Mouse (Mus musculus): Measurements from ENCODE around the gene Cyp2ab1. TPM values are rescaled to one million over a fixed set of nuclear protein-coding genes. Genes with fewer than 3 reads are reported as not detected.
"Not testable (repeated sequence)": the region's sequence is repeated elsewhere in the genome, so short reads cannot be mapped to it uniquely, and the experiment has no call there.

The Cyp2ab1 gene
- total and polyA plus RNA-seq, 3 experiments = not detected

DNA sequence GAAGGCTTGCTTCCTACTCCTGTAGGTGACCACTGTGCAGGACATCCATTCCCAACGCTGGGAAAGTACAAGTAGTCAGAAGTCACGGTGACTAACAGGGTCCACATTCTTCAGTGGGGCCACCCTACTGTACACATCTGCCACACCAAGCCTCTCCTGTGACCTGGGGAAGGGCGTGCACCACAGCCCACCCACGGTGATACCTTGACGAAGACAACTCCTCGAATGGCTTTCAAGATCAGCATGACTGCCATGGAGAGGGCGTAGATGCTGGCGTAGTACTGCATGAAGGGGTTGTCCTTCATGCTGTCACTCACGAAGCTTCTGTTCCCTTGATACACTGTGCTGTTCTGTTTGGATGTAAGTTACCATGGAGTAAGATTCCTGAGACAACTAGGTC lies 43.0 kb upstream of the Cyp2ab1 start:
- Histone ChIP-seq H3K36me3 (ENCODE audit: control insufficient read depth in 1 of 2, insufficient read depth in 2 of 2, low read length in 2 of 2) (peaks cover 0 to 3% of the 10 kb centered on the region in 2 experiments; a peak in 1 of 4 replicates), H3K27ac (ENCODE audit: control insufficient read depth, low read depth, low read length) (no peak overlapping the region), H3K4me3 (ENCODE audit: control insufficient read depth in 1 of 2, insufficient read depth in 1 of 2, low read depth in 2 of 2, low read length in 2 of 2) (no peak overlapping the region), H3K9me3 (replicated peaks; ENCODE audit: insufficient read depth, low read length) (no peaks in the 10 kb centered on the region), H3K27me3 (ENCODE audit: control insufficient read depth in 1 of 2, insufficient read depth in 2 of 2, low read length in 2 of 2) (no peaks in the 10 kb centered on the region), H3K9ac (ENCODE audit: control insufficient read depth, low read depth, low read length, poor library complexity, severe bottlenecking) (no peak overlapping the region), H3K4me1 (ENCODE audit: control insufficient read depth in 1 of 2, insufficient read depth in 2 of 2, low read length in 2 of 2) (0 out of 4 replicates have a peak, but pooled peaks cover 0 to 3% of the 10 kb centered on the region in 2 experiments), H3K79me2 (ENCODE audit: control insufficient read depth, insufficient read depth, low read length, poor library complexity) (no peaks in the 10 kb centered on the region)
- DNase-seq (ENCODE audit: low read depth, low spot score) = no peak
- TF ChIP-seq MYB (IDR thresholded peaks at IDR 0.05; ENCODE audit: low read depth, low read length) = no peak
- no peak for TF ChIP-seq JUND (IDR thresholded peaks at IDR 0.05; ENCODE audit: low read depth, low read length)
- no peak for TF ChIP-seq ZKSCAN1 (IDR thresholded peaks at IDR 0.05; ENCODE audit: low read depth, low read length)
- TF ChIP-seq TBP (IDR thresholded peaks at IDR 0.05; ENCODE audit: low read depth, low read length) = no peak
- TF ChIP-seq NRF1 (IDR thresholded peaks at IDR 0.05; ENCODE audit: insufficient read depth, low read depth, low read length, poor library complexity, severe bottlenecking) = no peak
- no peak for TF ChIP-seq USF1 (IDR thresholded peaks at IDR 0.05; ENCODE audit: low read depth, low read length)
- no peak for TF ChIP-seq NELFE (IDR thresholded peaks at IDR 0.05; ENCODE audit: low read depth, low read length)
- TF ChIP-seq HCFC1 (IDR thresholded peaks at IDR 0.05; ENCODE audit: low read depth, low read length) = no peak
- no peak for TF ChIP-seq BHLHE40 (IDR thresholded peaks at IDR 0.05; ENCODE audit: borderline replicate concordance, low read depth, low read length)
- no peak for TF ChIP-seq ELF1 (IDR thresholded peaks at IDR 0.05; ENCODE audit: low read depth, low read length)
- no peak for TF ChIP-seq MYC (IDR thresholded peaks at IDR 0.05; ENCODE audit: low read depth, low read length)
- no peak for TF ChIP-seq MEF2A (IDR thresholded peaks at IDR 0.05; ENCODE audit: extremely low read depth, insufficient replicate concordance, low read depth, low read length, poor library complexity, severe bottlenecking)
- TF ChIP-seq POLR2A (IDR thresholded peaks at IDR 0.05; ENCODE audit: control insufficient read depth in 1 of 2, insufficient read depth in 1 of 2, low read depth in 1 of 2, low read length in 2 of 2, poor library complexity in 1 of 2) = no peak
- no peak for TF ChIP-seq ZC3H11A (IDR thresholded peaks at IDR 0.05; ENCODE audit: low read depth, low read length)
- no peak for TF ChIP-seq MXI1 (IDR thresholded peaks at IDR 0.05; ENCODE audit: low read depth, low read length)
- no peak for TF ChIP-seq E2F4 (IDR thresholded peaks at IDR 0.05; ENCODE audit: borderline replicate concordance, low read depth, low read length)

DNA sequence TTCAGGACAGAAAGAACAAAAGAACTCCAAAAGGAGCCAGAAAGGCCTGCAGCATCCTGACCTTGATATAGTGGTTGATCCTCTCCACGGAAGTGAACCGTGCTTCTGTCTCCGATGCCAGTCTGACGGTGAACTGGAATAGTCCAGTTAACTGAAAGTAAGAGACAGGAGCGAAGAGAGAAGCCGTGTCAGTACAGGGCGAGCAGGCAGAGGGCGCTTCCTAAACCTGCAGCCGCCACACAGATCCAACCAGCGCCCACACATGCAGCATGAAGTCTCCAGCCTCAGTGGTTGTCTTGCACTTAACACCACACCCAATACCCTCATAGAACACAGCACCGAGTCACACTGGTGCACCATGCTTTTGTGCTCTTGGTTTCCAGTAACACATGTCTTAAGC lies 36.9 kb upstream of the Cyp2ab1 start:
- H3K27ac ChIP-seq (ENCODE audit: control insufficient read depth, low read depth, low read length) = no peak overlapping the region
- DNase-seq (ENCODE audit: low read depth, low spot score) = no peak
- no peaks in the 10 kb centered on the region for H3K9me3 ChIP-seq (replicated peaks; ENCODE audit: insufficient read depth, low read length)
- TF ChIP-seq TCF12 (IDR thresholded peaks at IDR 0.05; ENCODE audit: low read depth, low read length) (no peak), MEF2A (IDR thresholded peaks at IDR 0.05; ENCODE audit: extremely low read depth, insufficient replicate concordance, low read depth, low read length, poor library complexity, severe bottlenecking) (no peak), ZKSCAN1 (IDR thresholded peaks at IDR 0.05; ENCODE audit: low read depth, low read length) (no peak), ETS1 (IDR thresholded peaks at IDR 0.05; ENCODE audit: low read depth, low read length) (no peak)
- H3K4me1 ChIP-seq (ENCODE audit: control insufficient read depth in 1 of 2, insufficient read depth in 2 of 2, low read length in 2 of 2) = no peaks in the 10 kb centered on the region
- no peaks in the 10 kb centered on the region for H3K27me3 ChIP-seq (ENCODE audit: control insufficient read depth in 1 of 2, insufficient read depth in 2 of 2, low read length in 2 of 2)
- no peak overlapping the region for H3K4me3 ChIP-seq (ENCODE audit: control insufficient read depth in 1 of 2, insufficient read depth in 1 of 2, low read depth in 2 of 2, low read length in 2 of 2)
- no peak overlapping the region for H3K9ac ChIP-seq (ENCODE audit: control insufficient read depth, low read depth, low read length, poor library complexity, severe bottlenecking)
- H3K79me2 ChIP-seq (ENCODE audit: control insufficient read depth, insufficient read depth, low read length, poor library complexity) = no peaks in the 10 kb centered on the region
- H3K36me3 ChIP-seq (ENCODE audit: control insufficient read depth in 1 of 2, insufficient read depth in 2 of 2, low read length in 2 of 2) = no peaks in the 10 kb centered on the region; a peak in 1 of 4 replicates

DNA sequence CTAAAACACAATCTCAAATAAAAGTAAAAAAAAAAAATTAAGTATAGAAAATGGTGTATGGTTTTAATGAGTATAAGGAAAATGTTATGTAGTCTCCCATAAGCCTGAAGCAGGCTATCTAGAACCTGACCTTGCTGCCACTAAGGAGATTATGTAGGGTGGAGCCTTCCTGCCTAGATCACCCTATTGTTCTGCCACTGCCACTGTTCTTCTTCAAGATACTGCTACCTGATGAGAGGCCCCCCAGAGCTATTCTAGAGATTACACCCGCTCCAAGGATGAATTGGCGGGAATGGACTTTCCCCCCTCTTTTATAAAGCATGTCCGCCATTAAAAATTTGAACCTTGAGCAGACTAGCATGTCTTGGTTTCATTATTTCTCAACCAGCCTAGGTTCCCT lies 36.3 kb upstream of the Cyp2ab1 start:
- H3K9ac ChIP-seq (ENCODE audit: control insufficient read depth, low read depth, low read length, poor library complexity, severe bottlenecking); H3K36me3 ChIP-seq (ENCODE audit: control insufficient read depth in 1 of 2, insufficient read depth in 2 of 2, low read length in 2 of 2); H3K27ac ChIP-seq (ENCODE audit: control insufficient read depth, low read depth, low read length); H3K9me3 ChIP-seq (replicated peaks; ENCODE audit: insufficient read depth, low read length); H3K27me3 ChIP-seq (ENCODE audit: control insufficient read depth in 1 of 2, insufficient read depth in 2 of 2, low read length in 2 of 2); H3K4me1 ChIP-seq (ENCODE audit: control insufficient read depth in 1 of 2, insufficient read depth in 2 of 2, low read length in 2 of 2); H3K4me3 ChIP-seq (ENCODE audit: control insufficient read depth in 1 of 2, insufficient read depth in 1 of 2, low read depth in 2 of 2, low read length in 2 of 2); H3K79me2 ChIP-seq (ENCODE audit: control insufficient read depth, insufficient read depth, low read length, poor library complexity): not testable (repeated sequence)
- peak; percentile 10 for DNase-seq (ENCODE audit: low read depth, low spot score)

Measured in MEL (cell line).